Mouse (Mus musculus): Measurements from ENCODE around the gene Hmgb3.
"Not testable (repeated sequence)": the region's sequence is repeated elsewhere in the genome, so short reads cannot be mapped to it uniquely, and the experiment has no call there.

Gene Hmgb3

DNA sequence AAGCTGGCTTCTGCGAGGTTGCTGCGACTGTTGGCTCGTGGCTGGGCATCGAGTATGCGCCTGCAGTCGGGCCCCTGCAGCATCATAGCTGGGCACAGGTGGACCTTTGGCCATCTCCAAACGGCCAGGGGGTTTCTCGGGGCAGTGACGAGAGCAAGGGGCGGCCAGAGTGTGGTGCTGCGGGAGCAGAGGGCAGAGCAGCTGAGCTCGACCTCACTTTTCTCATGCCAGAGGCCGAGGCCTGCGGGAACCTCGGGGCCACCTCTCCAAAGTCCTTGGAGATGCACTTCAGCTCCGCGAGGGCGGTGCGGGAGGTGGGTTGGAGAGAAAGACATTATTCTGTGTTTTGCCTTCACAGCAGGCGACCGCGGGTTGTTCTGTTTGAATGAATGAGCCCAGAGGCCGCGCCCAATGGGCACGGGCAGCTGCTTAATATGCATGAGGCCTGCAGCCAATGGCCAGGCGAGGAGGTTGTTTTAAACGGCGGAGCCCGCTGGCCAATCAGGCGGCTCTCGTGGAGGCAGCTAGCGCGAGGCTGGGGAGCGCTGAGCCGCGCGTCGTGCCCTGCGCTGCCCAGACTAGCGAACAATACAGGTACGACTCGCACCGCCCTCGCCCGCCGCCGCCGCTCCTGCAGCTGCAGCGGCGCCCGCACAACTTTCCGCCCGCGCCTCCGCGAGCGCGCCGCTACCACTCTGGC lies at the start of gene Hmgb3:
Gene Hmgb3, plus strand, starts transcription at position 504 of the 700 bp plus-strand sequence.
- peak; percentile 88 for DNase-seq

DNA sequence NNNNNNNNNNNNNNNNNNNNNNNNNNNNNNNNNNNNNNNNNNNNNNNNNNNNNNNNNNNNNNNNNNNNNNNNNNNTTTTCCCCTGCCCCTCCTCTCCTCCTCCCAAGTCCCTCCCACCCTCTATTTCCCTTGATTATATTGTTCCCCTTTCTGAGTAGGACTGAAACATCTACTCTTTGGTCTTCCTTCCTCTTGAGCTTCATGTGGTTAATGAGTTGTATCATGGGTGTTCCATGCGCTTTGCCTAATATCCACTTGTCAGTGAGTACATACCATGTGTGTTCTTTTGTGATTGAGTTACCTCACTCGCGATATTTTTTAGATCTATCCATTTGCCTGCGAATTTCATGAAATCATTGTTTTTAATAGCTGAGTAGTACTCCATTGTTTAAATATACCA lies 49.1 kb upstream of the Hmgb3 start:
- not testable (repeated sequence) for DNase-seq

DNA sequence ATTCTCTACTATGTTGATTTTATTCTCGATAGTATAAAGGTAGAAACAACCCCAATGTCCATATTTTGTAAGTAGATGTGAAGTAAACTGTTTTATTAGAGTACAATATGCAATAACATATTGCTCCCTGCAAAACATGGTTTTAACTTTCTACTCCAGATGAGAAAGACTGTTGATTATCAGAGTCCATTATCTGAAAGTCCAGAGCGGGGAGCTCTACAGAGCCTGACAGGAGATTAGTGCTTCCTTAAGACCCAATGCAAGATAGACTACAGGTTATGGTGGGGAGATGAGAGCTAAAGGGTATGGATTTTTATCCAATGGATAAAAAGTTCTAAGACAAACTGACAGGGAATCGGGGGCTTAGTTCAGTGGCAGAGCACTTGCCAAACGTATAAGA lies 36.5 kb upstream of the Hmgb3 start:
- no peak for DNase-seq

DNA sequence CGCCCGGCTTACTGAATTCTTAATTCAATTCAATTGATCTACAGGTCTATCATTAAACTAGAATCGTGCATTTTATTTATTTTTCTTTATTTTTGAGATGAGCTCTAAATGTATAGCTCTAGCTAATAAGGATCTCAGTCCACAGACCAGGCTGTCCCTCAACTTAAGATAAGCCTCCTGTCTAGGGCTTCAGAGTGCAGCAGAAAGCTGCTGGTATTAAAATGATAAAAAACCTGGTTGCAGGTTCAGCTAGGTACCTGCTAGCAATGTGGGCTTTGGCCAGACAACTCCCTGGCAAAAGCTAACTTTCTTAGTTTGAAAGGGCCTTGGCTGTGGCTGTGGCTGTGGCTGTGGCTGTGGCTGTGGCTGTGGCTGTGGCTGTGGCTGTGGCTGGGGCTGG lies 32.8 kb upstream of the Hmgb3 start:
- DNase-seq = no peak

DNA sequence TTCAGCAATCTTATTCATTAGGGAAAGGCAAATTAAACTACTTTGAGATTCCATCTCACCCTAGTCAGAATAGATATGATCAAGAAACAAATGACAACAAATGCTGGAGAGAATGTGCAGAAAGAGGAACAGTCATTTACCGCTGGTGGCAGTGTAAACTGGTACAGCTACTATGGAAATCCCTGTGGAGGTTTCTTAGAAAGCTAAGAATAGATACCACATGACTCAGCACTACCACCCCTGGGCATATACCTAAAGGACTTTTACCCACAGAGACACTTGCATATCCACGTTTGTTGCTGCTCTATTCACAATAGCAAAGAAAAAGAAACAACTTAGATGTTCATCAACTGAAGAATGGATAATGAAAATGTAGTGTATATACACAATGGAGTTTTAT lies 31.4 kb upstream of the Hmgb3 start:
- no peak for DNase-seq

DNA sequence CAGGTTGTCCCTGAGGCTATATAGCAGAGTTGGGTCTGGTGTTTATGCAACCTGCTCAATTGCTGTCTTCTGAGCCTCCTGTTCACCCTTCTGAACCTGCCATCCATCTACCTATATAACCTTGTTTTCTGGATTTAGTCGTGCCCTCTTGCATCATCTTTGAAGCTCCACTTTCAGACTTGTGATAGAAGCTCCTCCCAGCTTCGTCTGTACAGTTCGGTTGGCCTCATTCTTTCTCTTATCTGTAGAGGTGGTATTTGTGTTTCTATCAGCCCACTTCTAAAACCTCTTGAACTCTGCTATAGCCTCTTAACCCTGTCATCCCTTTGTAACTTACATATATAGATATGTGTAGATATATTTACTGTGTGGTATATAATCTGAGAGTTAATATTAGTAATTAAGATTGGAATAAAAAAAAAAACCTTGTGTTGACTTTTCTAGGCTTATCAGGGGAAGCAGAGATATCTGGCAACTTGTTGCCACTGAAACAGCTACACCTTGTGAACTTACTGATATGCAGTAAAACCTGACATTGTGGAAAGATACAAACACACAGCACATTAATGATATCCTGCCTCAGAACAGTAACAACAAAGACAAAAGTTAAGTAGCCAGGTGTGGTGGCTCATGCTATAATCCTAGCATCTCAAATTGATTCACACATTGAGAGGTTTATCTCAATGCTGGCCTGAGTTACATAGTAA lies 30.0 kb upstream of the Hmgb3 start:
- DNase-seq = no peak

DNA sequence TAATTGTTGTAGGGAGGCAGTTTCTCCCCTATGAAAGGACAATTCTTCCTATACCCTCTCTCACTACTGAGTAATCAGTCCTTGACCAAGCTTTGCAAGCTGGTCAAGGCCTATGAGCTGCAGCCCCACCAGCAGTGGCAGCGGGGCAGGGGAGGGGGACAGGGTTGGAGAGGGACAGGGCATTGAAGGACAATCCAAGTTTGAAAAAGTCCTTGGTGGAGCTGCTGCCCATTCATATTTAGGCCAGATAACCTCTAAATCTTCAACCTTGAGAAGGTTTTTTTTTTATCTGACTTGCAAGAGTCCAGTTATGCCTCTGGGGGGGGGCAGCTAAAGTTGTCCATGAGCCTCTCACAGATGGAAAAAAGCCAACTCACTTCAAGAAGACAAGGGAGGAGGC lies 28.3 kb upstream of the Hmgb3 start:
- no peak for DNase-seq

GRCm38 (mm10) chrX:71528150-71528549 lies 27.6 kb upstream of the Hmgb3 start:
- no peak for DNase-seq

- peak; percentile 14 for DNase-seq
Measured at GRCm38 (mm10) chrX:71528646-71529045, 27.1 kb upstream of the Hmgb3 start.

- no peak for DNase-seq
Measured at GRCm38 (mm10) chrX:71532635-71533034, 23.1 kb upstream of the Hmgb3 start.

- DNase-seq = no peak
Measured at GRCm38 (mm10) chrX:71534102-71534501, 21.6 kb upstream of the Hmgb3 start.

GRCm38 (mm10) chrX:71537791-71538190 lies 17.9 kb upstream of the Hmgb3 start:
- DNase-seq = no peak

- peak; percentile 71 for DNase-seq
Measured at GRCm38 (mm10) chrX:71540821-71541510, 14.8 kb upstream of the Hmgb3 start.

DNA sequence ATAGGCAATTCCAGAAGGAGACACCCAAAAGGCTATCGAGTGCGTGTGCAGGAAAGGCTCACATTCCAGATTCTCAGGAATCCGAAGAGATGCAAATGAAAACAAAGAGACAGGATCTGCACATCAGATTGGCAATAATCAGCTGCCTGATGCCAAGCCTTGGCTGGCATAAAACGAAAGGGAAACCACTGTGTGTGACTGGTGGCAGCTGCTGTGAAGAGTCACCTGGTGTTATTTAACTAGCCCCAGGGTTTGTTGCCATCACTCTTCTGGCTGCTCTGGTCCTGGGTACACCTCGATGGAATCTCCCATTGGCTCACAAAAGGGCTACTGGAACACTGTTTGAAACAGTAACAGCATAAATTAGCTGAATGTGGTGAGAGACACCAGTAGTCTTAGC lies 11.0 kb upstream of the Hmgb3 start:
- DNase-seq = no peak

- no peak for DNase-seq
Measured at GRCm38 (mm10) chrX:71545163-71545562, 10.6 kb upstream of the Hmgb3 start.

DNA sequence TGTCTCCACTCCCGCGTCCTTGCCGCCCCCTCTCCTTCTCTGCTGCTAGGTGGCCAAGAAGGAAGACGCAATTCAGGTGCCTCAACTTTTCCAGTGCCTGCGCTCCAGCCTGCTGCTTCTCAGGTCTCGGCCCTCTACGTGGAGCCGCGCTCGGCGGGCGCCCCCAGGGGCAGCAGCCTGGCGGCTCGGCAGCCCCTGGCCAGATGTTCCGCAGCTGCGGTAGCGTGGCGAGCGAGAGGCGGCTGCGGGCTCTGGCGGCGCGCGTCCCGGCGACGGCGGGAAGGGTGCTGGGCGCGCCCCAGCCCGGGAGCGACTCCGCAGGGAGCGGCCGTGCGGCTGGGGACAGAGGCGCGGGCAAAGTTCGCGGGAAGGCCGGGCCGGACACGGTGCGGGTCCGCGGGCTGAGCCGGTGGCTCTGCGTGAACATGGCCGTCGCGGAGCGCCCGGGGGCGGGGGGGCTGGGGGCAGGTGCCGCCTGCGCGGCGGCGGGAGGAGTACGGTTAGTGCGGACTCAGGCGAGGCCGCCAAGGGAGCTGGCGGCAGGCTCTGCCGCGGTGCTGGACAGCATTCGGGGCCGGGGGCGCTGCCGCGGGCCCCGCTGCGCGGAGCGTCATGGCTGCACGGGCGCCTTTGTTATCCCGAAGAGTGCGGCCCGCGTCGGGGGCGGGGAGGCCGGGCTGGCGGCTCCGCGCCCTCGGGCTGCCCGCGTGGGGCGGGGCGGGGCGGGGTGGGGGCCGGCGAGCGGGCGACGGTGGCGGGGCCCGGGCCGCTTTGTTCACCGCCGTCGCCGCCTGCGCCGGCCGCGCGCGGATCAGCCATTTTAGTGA lies 610 bp downstream of the Hmgb3 start:
- peak; percentile 9 for DNase-seq

DNA sequence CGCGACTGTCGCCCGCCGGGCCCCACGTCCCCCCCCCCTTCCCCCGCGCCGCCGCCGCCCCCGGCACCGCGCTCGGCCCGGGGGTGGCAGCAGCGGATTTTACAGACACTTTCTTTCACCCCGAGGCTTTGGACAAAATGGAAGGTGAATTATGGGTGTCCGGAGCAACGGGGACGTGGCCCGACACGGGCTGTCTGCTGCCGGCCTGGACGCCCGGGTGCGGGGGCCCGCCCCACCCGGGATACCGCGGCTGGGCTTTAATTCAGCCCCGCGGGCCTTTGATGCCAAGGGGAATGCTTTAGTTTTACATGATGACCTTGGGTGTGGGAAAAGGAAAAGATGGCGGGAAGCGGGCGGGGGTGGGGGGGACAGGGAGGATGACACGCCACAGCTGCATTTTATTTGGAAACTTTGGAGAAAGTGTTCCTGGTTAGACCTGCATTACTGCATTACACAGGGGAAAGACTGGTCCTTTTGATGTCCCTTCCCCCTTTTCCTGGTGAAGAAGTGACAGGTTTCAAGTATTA lies 1.3 kb downstream of the Hmgb3 start:
- DNase-seq = no peak

GRCm38 (mm10) chrX:71559336-71559735 lies 3.6 kb downstream of the Hmgb3 start:
- no peak for DNase-seq

DNA sequence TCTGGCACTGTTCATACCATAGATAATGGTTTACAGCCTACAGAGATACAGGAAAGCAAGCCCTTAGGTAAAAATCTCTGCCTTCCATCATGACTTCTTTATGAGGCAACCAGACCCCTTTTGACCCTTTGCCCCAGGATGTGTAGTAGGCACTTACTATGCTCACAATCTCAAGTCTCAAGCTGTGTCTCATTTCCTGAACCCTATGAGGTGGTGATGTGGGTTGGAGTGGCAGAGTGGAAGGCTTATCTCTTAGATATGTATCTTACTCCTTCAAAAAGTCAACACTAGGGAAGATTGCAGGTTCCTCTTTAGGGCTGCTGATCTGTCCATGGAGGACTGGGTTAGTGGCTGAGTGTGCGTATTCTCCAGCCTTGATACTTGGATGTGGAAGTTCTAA lies 5.1 kb downstream of the Hmgb3 start:
- DNase-seq = no peak

- peak; percentile 27 for DNase-seq
Measured at GRCm38 (mm10) chrX:71573132-71573900, 17.6 kb downstream of the Hmgb3 start.

DNA sequence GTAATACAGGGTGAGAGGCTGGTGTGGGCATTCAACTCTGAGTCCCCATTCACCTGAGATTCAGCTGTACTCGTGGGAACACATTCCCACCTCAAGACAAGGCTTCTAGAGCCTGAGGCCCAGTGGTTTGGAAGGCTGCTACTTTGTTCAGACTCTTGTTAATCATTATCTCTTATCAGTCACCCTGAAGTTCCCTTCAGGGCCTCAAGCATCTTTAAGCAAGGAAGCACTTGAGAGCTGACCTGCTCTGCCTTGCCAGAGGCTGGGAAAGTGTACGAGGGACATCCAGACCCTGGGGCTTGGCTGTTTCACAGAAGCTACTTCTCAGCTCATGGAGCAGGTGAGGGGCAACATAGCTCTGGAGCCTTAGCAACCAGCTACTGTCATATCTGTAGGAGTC lies 19.8 kb downstream of the Hmgb3 start:
- no peak for DNase-seq

DNA sequence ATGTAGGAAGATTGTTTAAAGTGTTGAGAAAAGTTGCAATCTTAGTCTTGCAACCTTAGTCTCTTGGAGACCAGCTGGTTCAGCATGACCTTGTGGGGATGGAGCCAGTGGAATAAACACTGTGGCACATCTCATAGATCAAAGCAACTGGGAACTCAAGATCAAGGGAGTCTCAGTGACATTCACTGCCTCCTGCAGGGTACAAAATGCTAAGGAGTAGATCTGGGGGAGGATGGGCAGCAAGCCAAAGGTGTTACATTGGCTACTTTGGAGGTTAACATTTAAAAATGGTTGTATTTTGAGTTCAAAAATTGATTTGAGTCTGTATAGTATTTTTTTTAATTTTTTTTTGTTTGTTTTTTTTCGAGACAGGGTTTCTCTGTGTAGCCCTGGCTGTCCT lies 33.5 kb downstream of the Hmgb3 start:
- DNase-seq = no peak
